Mouse (Mus musculus) heart, postnatal 0 days (tissue): ENCODE measurements around the gene Opa1.

Experiments
- CTCF ChIP-seq: IDR thresholded peaks from 2 replicates; pipeline ENCODE4 v1.5.1; 2016; ENCODE audit warnings: antibody characterized with exemption, control low read depth, low read depth
- EP300 ChIP-seq: IDR thresholded peaks from 2 replicates; pipeline ENCODE4 v1.6.1; 2016; ENCODE audit warnings: antibody characterized with exemption, low read depth

DNA sequence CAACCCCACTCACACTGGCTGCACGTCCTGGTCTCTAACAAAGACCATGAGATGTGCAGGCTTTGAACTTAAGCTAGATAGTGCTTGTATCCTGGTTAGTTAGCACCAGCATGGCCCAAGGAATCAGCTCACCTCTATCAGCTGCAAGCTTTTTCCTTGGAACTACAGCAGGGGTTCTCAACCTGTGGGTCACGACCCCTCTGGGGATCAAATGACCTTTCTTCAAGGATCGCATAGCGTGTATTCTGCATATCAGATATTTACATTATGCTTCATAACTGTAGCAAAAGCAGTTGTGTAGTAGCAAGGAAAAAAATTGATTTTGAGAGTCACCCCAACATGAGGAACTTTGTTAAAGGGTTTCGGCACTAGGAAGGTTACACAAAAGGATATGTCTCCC lies 19.5 kb upstream of the Opa1 start:
- TF ChIP-seq CTCF (no peak), EP300 (no peak)
